Mouse (Mus musculus): Measurements from ENCODE around the gene Sufu. TPM values are rescaled to one million over a fixed set of nuclear protein-coding genes. Genes with fewer than 3 reads are reported as not detected.

Sufu gene
- polyA plus RNA-seq, 1 experiment = 12.4 TPM

DNA sequence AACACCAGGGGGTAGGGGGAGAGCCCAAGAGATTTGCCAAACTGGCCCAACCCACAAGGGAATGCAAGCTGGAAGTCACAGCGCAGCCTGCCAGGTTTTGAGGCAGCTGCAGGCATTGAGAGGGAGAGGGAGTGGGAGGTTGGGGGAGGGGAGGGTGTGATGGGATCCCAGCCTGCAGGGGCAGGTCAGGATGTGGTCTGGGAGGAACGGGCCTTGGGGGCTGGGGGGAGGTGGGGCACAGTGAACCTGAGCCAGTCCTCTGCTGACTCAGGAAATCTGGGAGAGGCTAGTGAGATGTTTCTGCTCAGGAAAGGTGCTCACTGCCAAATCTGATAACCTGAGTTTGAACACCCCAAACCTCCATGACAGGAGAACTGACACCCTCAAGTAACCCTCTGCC lies 93.9 kb downstream of the Sufu start:
- no peak for DNase-seq (ENCODE audit: extremely low spot score in 1 of 2, low spot score in 1 of 2)

DNA sequence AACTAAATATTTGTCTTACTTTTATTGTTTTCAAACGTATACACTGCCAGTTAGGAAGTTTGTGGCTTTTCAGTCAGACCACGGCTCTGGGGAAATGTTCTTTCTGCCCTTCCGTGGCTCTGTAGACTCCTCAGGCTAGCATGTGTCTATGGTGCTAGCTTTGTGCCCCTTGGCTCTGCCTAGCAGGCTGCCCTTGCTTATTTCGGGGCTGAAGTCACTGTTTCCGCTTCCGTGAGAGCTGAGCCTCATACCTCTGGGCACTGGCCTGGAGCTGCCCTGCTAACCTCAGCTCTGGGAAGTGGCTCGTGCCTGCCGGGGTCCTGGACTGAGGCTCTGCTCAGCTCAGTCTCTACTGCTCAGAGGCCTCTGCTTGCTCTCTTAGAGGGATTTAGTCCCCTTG lies 98.4 kb downstream of the Sufu start:
- DNase-seq (ENCODE audit: extremely low spot score in 1 of 2, low spot score in 1 of 2) = no peak

DNA sequence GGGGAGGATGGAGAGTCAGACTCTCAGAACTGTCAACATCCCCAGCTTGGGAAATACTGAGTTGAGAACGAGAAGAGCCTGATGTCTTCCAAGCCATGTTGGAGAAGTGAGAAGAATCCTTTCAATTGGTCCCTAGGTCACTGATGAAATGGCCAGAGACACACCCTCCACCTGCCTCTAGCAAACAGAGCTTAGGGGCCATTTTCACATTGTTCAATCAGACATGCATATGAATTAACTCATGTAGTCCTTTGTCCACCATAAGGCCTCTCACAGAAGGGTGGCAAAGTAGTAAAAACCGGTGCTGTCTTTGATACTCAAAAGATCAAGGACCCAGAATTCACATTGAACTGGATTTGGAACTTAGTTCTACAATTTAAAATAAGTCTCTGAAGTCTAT lies 100.5 kb downstream of the Sufu start:
- no peak for DNase-seq (ENCODE audit: extremely low spot score in 1 of 2, low spot score in 1 of 2)

DNA sequence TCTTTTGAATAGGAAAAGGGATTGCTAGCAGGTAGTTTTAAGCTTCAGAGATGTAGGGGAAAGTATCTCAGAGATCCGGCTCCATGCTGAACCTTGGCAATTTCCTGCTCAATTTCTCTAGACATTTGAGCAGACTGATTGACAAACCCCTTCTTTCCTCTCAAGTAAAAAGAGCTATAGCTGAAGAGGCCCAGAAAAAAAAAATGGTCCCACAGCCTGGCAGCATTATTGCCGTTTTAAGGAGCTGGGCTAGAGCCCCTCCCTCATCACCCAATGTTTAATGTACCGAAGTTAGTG lies 102.8 kb downstream of the Sufu start:
- DNase-seq (ENCODE audit: extremely low spot score in 1 of 2, low spot score in 1 of 2) = no peak

DNA sequence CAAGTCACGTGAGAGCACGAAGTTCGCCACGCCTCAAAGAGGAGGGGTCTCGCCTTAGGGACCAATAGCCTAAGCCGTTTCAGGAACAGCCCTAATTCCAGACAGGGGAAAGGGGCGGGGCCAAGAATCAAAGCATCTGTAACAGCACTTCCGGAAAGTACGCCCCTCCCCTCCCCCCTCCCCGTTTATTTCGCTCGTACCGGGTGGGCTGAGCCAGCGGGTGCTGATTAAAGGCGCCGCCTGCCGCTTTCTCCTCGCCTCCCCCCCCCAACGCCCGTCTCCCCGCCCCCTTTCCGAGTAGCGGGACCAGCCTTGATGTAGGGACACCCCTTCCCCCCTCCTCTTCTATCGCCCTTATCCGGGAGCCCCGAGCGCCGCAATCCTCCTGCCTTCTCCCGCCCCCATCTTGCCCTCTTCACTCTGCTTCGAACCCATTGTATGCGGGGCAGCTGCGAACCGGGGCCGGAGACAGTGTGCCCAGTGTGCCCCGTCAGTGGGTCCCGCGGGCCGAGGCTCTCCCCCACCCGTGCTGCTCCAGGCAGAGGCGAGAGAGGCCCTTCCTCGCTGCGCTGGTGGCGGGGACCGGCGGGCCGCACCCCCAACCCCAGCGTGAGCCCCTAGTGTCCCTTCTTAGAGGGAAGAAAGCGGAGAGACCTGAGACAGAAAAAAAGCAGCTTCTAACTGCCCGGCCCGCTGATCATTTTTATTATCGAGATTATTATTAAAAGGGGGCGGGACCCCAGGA lies 103.3 kb downstream of the Sufu start:
- DNase-seq (ENCODE audit: extremely low spot score in 1 of 2, low spot score in 1 of 2) = peak; percentile 98 to 99

DNA sequence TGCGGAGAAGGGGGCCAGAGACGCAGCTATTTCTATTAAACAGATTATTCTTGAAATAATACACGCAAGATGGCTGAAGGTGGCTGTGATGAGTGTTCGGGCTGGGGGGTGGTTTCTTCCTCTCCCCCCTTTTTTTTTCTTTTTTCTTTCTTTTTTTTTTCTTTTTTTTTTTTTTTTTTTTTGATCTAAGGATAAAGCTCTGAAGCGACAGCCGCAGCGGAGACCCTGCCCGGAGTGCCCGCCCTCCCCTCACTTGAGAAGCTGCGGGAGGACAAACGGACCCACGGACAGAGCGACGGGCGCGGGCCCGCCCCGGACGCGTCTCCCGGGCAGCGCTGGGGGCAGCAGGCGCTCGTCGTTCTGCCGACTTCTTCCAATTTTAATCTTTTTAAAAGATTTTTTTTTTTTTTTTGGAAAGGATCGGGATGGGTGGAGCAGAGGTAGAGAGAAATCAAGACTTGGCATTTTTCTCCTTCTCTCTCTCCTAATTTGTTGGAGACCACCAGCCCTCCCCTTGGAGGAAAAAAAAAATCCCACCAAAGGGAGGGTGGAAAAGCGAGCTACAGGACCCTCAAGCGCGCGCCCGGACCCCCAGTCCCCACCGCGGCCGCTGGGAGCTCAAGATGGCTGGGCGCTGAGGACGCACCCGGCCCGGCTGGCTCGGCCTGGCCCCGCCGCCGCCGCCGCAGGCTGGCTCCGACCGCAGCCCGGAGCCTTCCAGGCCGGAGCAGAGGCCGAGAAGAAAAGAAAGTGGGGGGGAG lies 104.1 kb downstream of the Sufu start:
- DNase-seq (ENCODE audit: extremely low spot score in 1 of 2, low spot score in 1 of 2) = peak in 1 of 2 experiments; percentile 46

DNA sequence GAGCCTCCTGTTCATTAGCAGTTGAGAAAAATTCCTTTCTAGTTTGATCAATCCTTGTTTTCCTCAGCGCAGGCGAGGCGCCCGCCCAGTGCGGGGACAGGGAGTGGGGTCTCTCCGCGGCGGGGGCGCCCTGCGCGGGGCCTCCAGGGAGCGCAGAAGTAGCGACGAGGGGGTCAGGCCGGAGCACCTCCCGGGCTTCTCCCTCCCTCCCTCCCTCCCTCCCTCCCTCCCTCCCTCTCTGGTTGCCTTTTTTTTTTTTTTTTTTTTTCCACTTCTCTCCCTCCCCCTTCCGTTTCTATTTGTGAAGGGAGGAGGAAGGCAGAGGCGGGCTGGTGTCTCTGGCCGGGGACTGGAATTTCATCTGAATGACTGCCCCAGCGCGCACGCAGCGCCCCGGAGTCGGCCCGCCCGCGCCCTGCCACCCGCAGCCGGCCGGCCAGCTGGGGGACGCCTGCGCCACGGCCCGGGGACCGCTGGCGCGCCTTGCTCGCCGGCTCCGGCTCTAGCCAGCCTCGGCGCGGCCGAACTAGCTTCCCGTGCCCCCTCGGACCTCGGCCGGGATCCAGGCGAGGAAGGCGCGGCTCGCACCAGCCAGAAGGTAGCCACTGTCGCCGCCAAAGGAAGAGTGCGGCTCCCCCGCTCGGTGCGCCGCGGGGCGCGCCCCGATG lies 104.8 kb downstream of the Sufu start, which contains the start of gene Trim8:
Gene Trim8 (plus strand): TSS at position 302 of the 668 bp plus-strand sequence.
- peak; percentile 52 to 78 for DNase-seq (ENCODE audit: extremely low spot score in 1 of 2, low spot score in 1 of 2)

DNA sequence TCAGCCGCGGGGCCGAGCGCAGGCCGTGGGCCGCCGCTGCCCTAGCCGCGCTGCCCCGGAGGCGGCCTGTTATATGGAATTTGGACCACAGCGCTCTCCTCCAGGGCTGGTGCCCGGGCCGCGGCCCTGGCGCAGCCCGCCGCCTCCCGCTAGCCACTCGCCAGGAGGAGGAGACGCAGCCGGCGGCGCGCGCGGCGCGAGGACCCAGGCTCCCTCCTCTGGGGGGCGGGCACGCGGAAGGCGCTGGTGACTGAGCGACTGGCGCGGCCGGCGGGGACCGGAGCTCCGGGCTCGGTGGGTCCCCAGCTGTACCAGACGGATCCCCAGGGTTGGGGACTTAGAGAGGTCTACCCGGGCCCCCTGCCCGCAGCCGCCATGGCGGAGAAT lies 105.4 kb downstream of the Sufu start:
- peak in 1 of 2 experiments; percentile 75 for DNase-seq (ENCODE audit: extremely low spot score in 1 of 2, low spot score in 1 of 2)

DNA sequence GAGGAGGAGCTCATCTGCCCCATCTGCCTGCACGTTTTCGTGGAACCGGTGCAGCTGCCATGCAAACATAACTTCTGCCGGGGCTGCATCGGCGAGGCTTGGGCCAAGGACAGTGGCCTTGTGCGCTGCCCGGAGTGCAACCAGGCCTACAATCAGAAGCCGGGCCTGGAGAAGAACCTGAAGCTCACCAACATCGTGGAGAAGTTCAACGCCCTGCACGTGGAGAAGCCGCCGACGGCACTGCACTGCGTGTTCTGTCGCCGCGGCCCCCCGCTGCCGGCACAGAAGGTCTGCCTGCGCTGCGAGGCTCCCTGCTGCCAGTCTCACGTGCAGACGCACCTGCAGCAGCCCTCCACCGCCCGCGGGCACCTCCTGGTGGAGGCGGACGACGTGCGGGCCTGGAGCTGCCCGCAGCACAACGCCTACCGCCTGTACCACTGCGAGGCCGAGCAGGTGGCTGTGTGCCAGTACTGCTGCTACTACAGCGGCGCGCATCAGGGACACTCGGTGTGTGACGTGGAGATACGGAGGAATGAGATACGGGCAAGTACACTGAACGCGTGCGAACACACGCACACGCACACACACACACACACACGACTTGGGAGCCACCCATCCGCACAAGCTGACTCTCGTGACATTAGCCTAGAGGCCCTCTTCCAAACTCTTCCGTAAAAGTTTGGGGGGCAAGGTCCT lies 105.9 kb downstream of the Sufu start:
- DNase-seq (ENCODE audit: extremely low spot score in 1 of 2, low spot score in 1 of 2) = peak in 1 of 2 experiments; percentile 71

DNA sequence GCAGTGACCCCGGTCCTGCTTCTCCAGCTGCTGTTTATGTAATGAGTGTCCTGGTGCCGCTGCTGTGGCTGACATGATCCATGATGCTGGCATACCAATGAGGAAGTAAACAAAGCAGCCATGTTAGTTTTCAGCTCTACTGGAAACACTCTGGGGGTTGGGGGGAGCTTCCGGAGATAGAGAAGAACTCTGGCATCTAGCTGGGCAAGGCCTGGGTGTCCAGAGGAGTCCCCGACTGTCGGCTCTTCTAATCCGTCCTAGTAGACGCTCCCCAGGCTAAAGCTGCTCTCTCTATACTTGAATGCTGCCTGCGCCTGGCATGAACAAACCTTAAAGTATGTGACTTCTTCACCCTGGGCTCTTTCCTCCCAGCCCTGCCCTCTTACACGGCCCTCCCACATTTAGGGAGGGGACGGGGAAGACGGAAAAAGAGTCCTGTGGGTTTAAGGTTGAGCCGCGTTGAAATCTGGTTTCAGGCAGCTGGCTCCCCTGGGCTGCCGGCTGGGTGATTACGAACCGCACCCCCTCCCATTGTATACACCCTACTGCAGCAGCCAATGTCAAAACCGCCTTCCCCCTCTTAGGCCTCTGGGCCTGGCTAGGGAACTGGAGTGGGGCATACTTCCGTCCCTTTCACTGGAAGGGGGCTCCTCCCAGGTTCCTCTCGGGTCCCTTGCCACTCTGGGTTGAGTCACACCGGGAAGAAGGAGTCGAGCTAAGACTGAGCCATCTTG lies 106.8 kb downstream of the Sufu start:
- peak in 1 of 2 experiments; percentile 44 for DNase-seq (ENCODE audit: extremely low spot score in 1 of 2, low spot score in 1 of 2)

DNA sequence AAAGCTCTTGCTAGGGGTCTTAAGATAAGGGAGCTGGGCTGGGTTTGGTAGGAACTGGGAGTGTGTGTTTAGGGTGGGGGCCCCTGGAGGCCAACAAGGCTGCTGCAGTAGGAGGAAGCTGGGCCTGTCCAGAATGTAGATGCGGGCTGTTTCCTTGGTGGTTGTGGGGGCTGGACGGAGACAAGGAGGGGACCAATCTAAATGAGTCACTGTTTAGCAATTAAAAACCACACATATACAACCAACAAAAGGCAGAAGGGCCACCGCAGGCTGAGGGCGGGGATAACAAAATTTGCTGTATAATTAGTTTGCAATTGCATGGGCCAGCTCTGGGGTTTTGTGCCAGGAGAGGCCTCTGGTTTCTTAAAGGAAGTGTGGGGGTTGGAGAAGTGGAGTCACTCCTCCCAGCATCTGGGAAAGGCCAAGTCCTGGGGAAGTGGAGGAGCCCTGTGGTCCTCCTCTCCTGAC lies 107.4 kb downstream of the Sufu start:
- peak in 1 of 2 experiments; percentile 47 for DNase-seq (ENCODE audit: extremely low spot score in 1 of 2, low spot score in 1 of 2)

DNA sequence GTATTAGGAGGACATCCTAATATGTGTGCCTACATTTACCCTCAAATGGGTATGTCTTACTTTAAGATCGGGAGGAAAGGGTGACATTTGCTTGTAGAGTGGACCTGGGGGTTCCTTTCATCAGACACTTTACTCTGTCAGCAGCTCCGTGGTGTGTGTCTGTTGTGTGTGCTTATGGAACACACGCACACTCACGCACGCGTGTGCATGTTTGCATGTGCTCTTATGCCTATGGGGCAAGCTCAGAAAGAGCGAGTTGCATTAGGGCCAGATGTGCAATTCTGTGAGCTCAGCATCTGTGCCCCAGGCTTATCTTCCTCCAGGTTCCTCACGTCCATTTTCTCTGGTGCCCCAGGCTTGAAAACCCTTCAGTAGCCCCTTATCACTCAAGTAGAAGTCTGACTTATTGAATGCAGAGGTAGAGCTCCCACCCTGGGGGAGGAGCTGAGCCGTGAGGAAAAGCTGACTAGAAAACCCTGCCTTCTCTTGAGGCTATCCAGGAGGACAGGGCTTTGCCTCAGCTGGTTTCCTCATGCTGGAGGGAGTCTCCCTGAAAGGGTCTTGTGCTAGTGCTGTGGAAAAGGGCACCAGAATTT lies 108.2 kb downstream of the Sufu start:
- DNase-seq (ENCODE audit: extremely low spot score in 1 of 2, low spot score in 1 of 2) = no peak

DNA sequence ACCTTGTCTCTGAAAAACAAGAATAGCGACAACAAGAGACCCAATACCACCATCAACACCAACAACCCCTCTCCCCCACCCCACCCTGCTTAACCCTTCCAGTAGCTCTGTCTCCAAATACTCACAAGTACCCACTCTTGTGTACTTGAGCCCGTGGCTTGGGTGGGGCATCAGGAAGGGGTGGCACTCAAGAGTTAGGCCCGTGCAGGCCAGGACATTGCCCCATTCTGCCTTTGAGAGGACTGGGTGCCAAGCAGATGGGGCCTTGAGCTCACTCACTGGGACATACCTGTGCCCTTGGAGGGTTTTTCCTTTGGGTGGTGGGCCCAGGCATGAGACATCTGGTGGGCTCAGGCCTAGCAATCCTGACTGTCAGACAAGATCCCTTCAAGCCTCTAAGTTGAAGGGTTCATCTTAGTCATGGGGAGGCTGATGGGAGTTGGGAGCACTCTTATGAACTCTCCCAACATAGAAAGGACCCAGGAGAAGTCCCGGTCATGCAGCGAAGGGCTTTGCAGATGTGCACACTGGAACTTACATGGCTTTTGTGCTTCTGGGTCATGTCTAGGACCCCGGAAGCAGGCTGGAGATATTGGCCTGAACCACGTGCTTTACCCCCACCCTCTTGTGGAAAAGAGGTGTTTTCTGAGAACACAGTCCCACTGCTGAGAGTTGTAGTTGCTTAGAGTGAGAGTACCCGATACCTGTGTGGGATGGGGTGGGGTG lies 109.1 kb downstream of the Sufu start:
- DNase-seq (ENCODE audit: extremely low spot score in 1 of 2, low spot score in 1 of 2) = no peak

DNA sequence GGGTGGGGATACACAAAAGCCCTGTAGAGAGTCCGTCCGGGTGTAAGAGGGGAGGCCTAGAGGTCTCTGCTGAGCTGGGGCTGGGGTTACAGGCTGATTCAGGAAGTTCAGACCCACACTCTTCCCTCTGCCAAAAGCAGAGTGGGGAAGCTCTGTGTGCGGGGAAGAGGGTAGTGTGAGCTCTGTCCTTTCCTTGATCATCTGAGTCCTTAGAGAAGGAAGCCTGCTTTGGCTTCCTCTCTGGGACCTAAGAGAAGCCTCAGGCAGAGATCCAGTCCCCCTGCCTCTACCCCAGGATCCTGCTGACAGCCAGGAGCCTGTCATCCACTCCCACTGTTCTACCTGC lies 109.6 kb downstream of the Sufu start:
- DNase-seq (ENCODE audit: extremely low spot score in 1 of 2, low spot score in 1 of 2) = no peak

DNA sequence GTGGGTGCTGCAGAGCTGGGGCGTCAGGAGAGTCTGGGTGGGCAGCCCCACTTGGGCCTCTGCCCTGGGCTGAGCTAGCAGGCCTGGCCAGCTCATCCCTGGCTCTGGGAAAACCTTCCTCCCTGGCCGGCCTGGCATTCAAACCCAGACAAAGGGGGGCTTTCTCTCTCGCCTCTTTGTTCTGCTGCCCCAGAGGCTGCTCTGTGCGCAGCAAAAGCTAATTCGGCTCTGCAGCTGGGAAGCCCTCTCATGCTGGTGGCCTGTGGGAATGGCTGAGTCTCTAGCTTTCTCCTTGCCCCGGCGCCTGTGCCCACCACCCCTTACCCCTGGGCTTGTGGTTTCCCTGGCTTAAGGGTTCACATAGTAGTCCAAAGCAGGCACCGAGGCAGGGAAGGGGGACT lies 110.5 kb downstream of the Sufu start:
- peak in 1 of 2 experiments; percentile 49 for DNase-seq (ENCODE audit: extremely low spot score in 1 of 2, low spot score in 1 of 2)

DNA sequence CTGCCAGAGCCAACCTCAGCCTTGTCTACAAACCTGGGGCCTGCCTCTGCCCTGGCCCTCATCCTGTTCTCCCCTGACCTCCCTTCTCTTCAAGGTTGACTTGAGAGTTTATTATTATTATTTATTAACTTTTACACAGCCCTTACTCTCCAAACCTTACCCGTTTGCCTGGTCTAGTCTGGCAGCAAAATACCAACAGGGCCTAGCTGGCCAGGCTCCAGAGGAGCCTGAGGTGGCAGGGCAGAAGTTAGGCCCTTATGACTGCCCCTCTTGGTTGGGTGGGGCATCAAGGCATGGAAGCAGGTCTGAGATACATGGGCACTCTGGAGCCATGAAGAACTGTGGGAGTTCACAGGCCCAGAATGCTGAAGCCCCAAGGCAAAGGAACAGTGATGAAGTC lies 111.1 kb downstream of the Sufu start:
- DNase-seq (ENCODE audit: extremely low spot score in 1 of 2, low spot score in 1 of 2) = no peak

DNA sequence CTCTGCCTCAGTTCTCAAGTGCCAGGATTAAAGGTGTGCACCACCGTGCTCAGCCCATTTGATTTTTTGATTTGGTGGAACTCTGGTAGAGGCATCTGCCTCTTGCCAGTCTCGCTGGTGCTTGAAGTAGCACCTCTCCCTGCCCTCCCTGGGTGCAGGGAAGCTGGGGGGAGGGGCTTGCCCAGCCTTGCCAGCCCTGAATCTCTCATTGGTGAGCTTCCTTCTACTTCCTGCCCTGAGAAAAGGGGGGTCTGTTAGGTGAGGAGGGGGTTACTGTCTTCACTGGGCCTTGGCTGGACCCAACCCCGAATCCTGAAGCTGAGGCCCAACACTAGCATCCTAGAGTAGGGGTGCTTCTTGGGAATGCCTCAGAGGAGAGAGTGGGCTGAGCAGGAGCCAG lies 112.0 kb downstream of the Sufu start:
- DNase-seq (ENCODE audit: extremely low spot score in 1 of 2, low spot score in 1 of 2) = no peak

DNA sequence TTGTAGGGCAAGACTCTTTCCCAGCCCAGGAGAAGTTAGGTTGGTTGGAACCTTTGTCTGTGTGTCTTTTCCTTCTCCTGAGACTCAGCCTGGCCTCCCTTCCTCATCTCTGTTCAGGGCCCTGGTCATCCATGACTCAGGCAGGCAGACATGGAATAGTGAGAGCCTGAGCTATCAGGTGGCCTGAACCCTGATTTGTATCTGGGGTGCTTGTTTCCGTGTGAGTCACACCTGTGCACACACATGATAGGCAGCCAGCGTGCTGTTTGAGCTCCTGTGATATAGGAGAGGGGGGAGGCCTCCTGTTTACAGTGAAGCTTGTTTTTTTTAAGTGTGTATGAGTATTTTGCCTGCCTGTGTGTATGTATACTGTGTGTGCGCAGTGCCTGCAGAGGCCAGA lies 112.5 kb downstream of the Sufu start:
- DNase-seq (ENCODE audit: extremely low spot score in 1 of 2, low spot score in 1 of 2) = no peak

DNA sequence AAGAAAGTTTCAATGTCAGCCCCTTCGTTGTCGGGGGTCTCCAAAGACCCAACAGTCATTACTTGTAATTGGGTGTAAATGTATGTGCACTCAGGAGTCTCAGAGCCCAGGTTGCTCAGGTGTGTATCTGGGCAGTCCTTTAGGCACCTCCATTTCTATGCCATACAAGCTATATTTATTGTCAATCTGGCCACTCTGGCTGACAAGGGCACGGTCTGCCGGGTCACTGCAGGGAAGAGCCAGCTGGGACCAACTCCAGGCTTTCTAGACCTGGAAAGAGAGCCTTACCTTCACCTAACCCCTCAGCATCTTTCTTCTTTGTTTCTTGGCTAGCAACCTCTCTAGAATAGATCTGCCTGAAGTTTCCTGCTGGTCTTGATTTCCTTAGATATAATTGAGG lies 113.0 kb downstream of the Sufu start:
- no peak for DNase-seq (ENCODE audit: extremely low spot score in 1 of 2, low spot score in 1 of 2)
